Mouse (Mus musculus): ENCODE measurements around the gene Hdac6. TPM values are rescaled to one million over a fixed set of nuclear protein-coding genes. Genes with fewer than 3 reads are reported as not detected.

The Hdac6 gene
- polyA plus RNA-seq, 1 experiment = 11.0 TPM

DNA sequence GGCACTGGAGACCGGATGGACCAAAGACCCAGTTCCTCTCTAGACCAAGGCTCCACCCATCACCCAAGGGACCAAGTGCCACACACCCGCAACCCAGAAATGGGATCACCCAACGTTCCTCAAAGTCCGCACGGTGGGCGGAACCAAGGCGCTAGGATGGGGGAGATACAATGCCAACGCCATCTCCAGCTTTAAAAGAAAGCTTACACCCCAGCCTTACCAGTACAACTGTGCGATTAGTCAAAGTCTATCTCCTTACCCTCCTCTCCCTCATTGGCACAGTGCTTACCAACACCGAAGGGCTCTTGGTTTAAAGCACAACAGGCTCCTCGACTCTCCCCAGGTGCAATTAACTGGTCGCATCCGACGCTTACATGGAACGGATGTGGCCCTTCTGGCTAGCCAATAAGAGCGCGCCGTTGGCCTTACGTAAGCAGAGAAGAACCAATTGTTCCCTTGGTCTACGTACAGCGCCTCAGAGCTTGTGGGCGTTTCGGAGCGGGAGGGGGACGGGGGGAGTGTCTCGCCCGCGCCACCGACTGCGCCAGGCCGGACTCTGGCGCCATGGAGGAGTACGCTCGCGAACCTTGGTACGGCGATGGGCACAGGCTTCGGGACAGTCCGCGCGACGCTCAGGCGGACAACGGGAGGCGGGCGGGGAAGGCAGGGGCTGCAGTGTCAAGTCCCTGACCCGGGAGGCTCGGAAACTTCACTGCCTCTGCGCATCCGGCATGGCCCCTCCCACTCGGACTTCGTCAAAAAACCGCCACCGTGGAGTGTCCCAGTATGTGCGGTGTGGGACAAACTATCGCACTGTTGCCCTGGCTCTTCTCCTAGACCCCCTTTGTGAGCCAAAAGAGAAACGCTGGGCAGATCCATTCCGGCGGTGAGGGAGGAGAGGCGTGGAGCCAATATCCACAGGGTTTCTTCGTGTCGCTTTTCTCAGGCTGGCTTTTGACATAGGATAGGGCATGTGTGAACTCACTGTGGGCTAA is 48.5 kb downstream of the Hdac6 start, which contains the start of the genes Pqbp1 and Timm17b:
TSS of gene Pqbp1 (minus strand) at position 390 of the 995 bp plus-strand sequence.
TSS of gene Timm17b (plus strand) at position 478 of the 995 bp plus-strand sequence.
- H3K4me3 ChIP-seq (ENCODE audit: low read depth, low read length) = peak within 1 kb of the TSS; percentile 99
- no peak for TF ChIP-seq CTCF (IDR thresholded peaks at IDR 0.05; ENCODE audit: extremely low read depth, insufficient read length, insufficient replicate concordance, low read depth, low read length)
- TF ChIP-seq POLR2A (IDR thresholded peaks at IDR 0.05; ENCODE audit: low read depth, low read length) = peak; percentile 14; the same call in 1 of the 2 replicates

DNA sequence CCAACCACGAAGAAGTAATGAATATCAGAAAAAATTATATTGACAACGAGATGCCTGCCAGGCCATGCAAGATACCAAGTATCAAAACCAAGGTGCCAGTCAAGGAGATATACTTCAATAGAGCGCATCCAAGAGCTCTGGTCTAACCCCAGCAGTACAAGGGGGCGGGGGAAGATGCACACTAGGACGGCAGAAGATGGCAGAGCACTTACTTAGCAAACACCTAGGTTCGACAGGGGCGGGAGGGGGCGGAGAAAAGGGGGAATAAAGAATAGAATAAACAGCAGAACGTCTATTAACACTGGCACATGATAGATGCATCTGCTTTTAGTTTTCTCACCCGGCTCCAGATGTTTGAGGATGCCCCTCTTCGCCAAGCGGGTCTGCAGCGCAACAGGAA is 49.5 kb downstream of the Hdac6 start:
- WGBS = 23% methylated on average over 13 of the region's 13 CpGs
- peak overlapping the region; percentile 99 for H3K4me3 ChIP-seq (ENCODE audit: low read depth, low read length)
- peaks cover 12% of the 10 kb centered on the region for H3K36me3 ChIP-seq (ENCODE audit: control insufficient read depth, insufficient read depth, low read length)
- no peaks in the 10 kb centered on the region for H3K27me3 ChIP-seq (ENCODE audit: control insufficient read depth, insufficient read depth, low read length)
- H3K4me1 ChIP-seq (ENCODE audit: control insufficient read depth, insufficient read depth, insufficient read length, low read length) = no peaks in the 10 kb centered on the region
- peak overlapping the region; percentile 99; the same call in 1 of the 2 replicates for H3K27ac ChIP-seq (ENCODE audit: insufficient read depth, low read depth, low read length)
- TF ChIP-seq POLR2A (IDR thresholded peaks at IDR 0.05; ENCODE audit: low read depth, low read length) = no peak
- no peak for TF ChIP-seq CTCF (IDR thresholded peaks at IDR 0.05; ENCODE audit: extremely low read depth, insufficient read length, insufficient replicate concordance, low read depth, low read length)

More for the DNA sequence above, 48.5 kb downstream of the Hdac6 start, which contains the start of the genes Pqbp1 and Timm17b:
- 16% methylated on average over 62 of the region's 62 CpGs for WGBS
- H3K27me3 ChIP-seq (ENCODE audit: control insufficient read depth, insufficient read depth, low read length) = no peaks in the 10 kb centered on the region
- H3K27ac ChIP-seq (ENCODE audit: insufficient read depth, low read depth, low read length) = peak within 1 kb of the TSS; percentile 99
- peaks cover 10% of the 10 kb centered on the region for H3K36me3 ChIP-seq (ENCODE audit: control insufficient read depth, insufficient read depth, low read length)
- H3K4me1 ChIP-seq (ENCODE audit: control insufficient read depth, insufficient read depth, insufficient read length, low read length) = no peaks in the 10 kb centered on the region

DNA sequence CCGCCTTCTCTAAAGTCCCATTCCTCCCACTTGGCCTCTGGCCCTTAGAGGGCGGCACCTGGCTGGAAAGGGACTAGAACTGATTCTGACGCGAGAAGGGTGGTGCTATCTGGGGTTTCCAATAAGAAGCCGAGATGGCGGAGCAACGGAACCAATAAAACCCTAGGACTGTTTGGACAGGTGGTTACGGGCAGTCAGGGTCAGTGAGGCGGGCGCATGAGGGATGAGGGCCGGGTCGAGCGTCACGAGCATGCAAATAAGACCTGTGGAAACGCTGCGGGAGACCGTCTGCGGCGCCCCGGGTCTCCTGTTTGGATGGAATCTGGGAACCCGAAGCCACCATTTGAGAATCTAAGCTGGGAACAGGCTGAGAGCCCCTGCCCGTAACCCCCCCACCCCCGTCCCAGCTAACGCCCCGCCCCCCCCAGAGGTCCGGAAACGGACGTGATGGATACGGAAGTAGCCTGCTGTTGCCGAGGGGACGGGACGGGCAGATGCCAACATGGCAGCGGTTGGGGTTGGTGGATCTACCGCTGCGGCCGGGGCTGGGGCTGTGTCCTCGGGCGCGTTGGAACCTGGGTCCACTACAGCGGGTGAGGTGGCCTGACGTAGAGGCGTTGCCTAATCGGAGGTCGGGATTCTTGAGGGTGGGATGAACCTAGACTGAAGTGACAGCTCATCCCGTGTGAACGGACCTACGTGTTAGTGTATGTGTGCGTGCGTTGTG is 63.7 kb downstream of the Hdac6 start, which contains the start of gene Slc35a2:
TSS of gene Slc35a2 (plus strand) at position 188 of the 727 bp plus-strand sequence.
- Histone ChIP-seq H3K4me1 (ENCODE audit: control insufficient read depth, insufficient read depth, insufficient read length, low read length) (no peaks in the 10 kb centered on the region; the same call in 1 of the 2 replicates), H3K27me3 (ENCODE audit: control insufficient read depth, insufficient read depth, low read length) (no peaks in the 10 kb centered on the region), H3K36me3 (ENCODE audit: control insufficient read depth, insufficient read depth, low read length) (peaks cover 3% of the 10 kb centered on the region; the same call in 1 of the 2 replicates), H3K4me3 (ENCODE audit: low read depth, low read length) (peak within 1 kb of the TSS; percentile 86), H3K27ac (ENCODE audit: insufficient read depth, low read depth, low read length) (peak within 1 kb of the TSS; percentile 49; the same call in 1 of the 2 replicates)
- no peak; the same call in 1 of the 2 replicates for TF ChIP-seq POLR2A (IDR thresholded peaks at IDR 0.05; ENCODE audit: low read depth, low read length)
- TF ChIP-seq CTCF (IDR thresholded peaks at IDR 0.05; ENCODE audit: extremely low read depth, insufficient read length, insufficient replicate concordance, low read depth, low read length) = no peak
- 11% methylated on average over 49 of the region's 49 CpGs for WGBS

Other genes starting within 250 kb of the Hdac6 start
- 14.9 and 33.6 TPM in 2 replicates for gene Wdr45, start 233.6 kb downstream of the Hdac6 start, polyA plus RNA-seq (2012; rRNA removed)
- 0.10 and 0.25 TPM in 2 replicates for gene Gm45208, start 225.6 kb downstream of the Hdac6 start, polyA plus RNA-seq (2012; rRNA removed)
- 36.5 and 46.2 TPM in 2 replicates for gene Praf2, start 219.4 kb downstream of the Hdac6 start, polyA plus RNA-seq (2012; rRNA removed)
- 16.3 and 65.1 TPM in 2 replicates for gene Ccdc120, start 197.0 kb downstream of the Hdac6 start, polyA plus RNA-seq (2012; rRNA removed)
- gene Tfe3, start 185.3 kb downstream of the Hdac6 start, polyA plus RNA-seq (2012; rRNA removed) = 19.5 and 23.0 TPM in 2 replicates
- 13.0 and 23.2 TPM in 2 replicates for gene Gripap1, start 158.1 kb downstream of the Hdac6 start, polyA plus RNA-seq (2012; rRNA removed)
- gene Kcnd1, start 125.6 kb downstream of the Hdac6 start, polyA plus RNA-seq (2012; rRNA removed) = 0.72 and 1.3 TPM in 2 replicates
- 22.0 and 45.8 TPM in 2 replicates for gene Otud5, start 106.5 kb downstream of the Hdac6 start, polyA plus RNA-seq (2012; rRNA removed)
- gene Pim2, start 69.6 kb downstream of the Hdac6 start, polyA plus RNA-seq (2012; rRNA removed) = 6.8 and 14.5 TPM in 2 replicates
- gene Slc35a2, start 63.9 kb downstream of the Hdac6 start, polyA plus RNA-seq (2012; rRNA removed) = 53.4 and 99.6 TPM in 2 replicates
- 15.0 and 31.7 TPM in 2 replicates for gene Pqbp1, start 48.6 kb downstream of the Hdac6 start, polyA plus RNA-seq (2012; rRNA removed)
- 20.8 and 31.8 TPM in 2 replicates for gene Timm17b, start 48.5 kb downstream of the Hdac6 start, polyA plus RNA-seq (2012; rRNA removed)
- not detected in 2 replicates for gene Gm10491, start 40.1 kb downstream of the Hdac6 start, polyA plus RNA-seq (2012; rRNA removed)
- not detected in 2 replicates for gene Gm10490, start 38.3 kb downstream of the Hdac6 start, polyA plus RNA-seq (2012; rRNA removed)
- gene Pcsk1n, start 28.1 kb downstream of the Hdac6 start, polyA plus RNA-seq (2012; rRNA removed) = 10.8 and 21.1 TPM in 2 replicates
- gene Eras, start 19.3 kb downstream of the Hdac6 start, polyA plus RNA-seq (2012; rRNA removed) = not detected in 2 replicates
- 0.25 and 0.47 TPM in 2 replicates for gene Gata1, start 30.2 kb upstream of the Hdac6 start, polyA plus RNA-seq (2012; rRNA removed)
- 10.0 and 20.4 TPM in 2 replicates for gene Glod5, start 70.6 kb upstream of the Hdac6 start, polyA plus RNA-seq (2012; rRNA removed)
- gene Suv39h1, start 126.9 kb upstream of the Hdac6 start, polyA plus RNA-seq (2012; rRNA removed) = 4.5 and 9.2 TPM in 2 replicates
- 2.9 and 6.0 TPM in 2 replicates for gene Was, start 142.6 kb upstream of the Hdac6 start, polyA plus RNA-seq (2012; rRNA removed)
- gene Wdr13, start 185.0 kb upstream of the Hdac6 start, polyA plus RNA-seq (2012; rRNA removed) = 81.7 and 93.0 TPM in 2 replicates
- 22.2 and 31.7 TPM in 2 replicates for gene Rbm3, start 198.0 kb upstream of the Hdac6 start, polyA plus RNA-seq (2012; rRNA removed)
- gene Tbc1d25, start 228.3 kb upstream of the Hdac6 start, polyA plus RNA-seq (2012; rRNA removed) = 7.6 and 8.4 TPM in 2 replicates
- 47.7 and 88.0 TPM in 2 replicates for gene Ebp, start 245.6 kb upstream of the Hdac6 start, polyA plus RNA-seq (2012; rRNA removed)

Data from small intestine, adult 2 months (tissue).